Mouse (Mus musculus): ENCODE results near the gene Ncapd3. TPM values are rescaled to one million over a fixed set of nuclear protein-coding genes. Genes with fewer than 3 reads are reported as not detected.
A peak's percentile ranks its signal among the peaks of the same experiment; 100 is the strongest.

Gene Ncapd3
- total RNA-seq, 4 experiments from 2014 or later = 9.1 to 10.6 (median 10.3) TPM

GRCm38 (mm10) chr9:27043892-27044291, 13.9 kb downstream of the Ncapd3 start:
- no peak for DNase-seq (ENCODE audit: low spot score)

DNA sequence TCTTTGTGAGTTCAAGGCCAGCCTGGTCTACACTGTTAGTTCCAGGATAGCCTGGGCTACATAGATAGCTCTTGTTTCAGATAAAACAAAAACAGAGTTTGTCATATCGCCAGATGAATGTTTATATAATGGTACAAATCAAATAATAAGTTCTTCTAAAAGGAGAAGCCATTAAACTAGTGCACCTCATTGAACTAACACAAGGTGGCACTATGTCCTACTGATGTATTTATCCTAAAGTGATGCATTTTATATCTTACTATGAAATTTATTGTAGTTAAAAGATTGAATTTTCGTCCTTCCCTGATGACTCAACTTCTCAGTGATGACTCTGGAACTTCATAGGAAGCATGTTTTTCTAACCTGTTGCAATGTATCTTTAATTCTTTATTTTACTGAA, 19.5 kb downstream of the Ncapd3 start:
- no peak for DNase-seq (ENCODE audit: low spot score)

DNA sequence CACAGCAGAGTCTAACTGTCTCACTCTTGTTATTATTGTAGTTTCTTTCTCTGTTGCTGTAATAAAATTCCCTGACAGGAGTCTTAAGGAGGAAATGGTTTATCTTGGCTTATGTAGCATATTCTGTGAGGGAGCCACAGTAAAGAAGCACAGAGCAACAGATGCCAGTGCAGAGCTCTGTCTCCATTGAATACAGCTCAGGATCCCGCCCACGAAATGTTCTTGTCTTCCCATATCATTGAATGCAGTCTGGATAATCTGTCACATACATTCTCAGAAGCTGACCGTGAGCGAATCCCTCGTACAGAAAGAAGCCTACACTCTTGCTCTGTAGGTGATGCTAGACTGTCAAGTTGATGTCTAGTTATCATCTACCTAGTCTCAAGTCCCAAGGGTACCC, 28.4 kb downstream of the Ncapd3 start:
- no peak for DNase-seq (ENCODE audit: low spot score)

DNA sequence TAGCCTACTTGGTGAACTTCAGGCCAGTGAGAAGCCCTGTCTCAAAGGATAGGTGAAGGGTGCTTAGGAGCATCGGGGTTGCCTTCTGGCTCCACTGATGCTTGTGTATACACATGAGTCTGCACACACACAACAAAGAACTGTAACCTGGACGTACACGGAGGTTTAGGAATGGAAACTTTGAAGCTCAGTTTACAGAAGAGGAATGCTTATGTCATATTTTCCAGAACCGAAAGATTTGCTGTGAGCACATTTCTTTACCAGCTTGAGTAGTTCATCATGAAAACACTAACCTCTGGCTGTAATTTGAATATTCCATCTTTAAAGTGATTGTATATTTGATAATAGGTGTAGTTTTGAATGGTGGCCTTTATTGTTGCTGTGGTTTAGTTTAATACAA, 40.9 kb downstream of the Ncapd3 start:
- no peak for DNase-seq (ENCODE audit: low spot score)

GRCm38 (mm10) chr9:27074677-27075076, 44.7 kb downstream of the Ncapd3 start:
- no peak for DNase-seq (ENCODE audit: low spot score)

- no peak for DNase-seq (ENCODE audit: low spot score)
Observed at GRCm38 (mm10) chr9:27075812-27076211, 45.8 kb downstream of the Ncapd3 start.

GRCm38 (mm10) chr9:27086256-27086655, 56.3 kb downstream of the Ncapd3 start:
- DNase-seq (ENCODE audit: low spot score) = no peak

GRCm38 (mm10) chr9:27087402-27087801, 57.4 kb downstream of the Ncapd3 start:
- DNase-seq (ENCODE audit: low spot score) = no peak

- no peak for DNase-seq (ENCODE audit: low spot score)
Observed at GRCm38 (mm10) chr9:27090134-27090533, 60.2 kb downstream of the Ncapd3 start.

DNA sequence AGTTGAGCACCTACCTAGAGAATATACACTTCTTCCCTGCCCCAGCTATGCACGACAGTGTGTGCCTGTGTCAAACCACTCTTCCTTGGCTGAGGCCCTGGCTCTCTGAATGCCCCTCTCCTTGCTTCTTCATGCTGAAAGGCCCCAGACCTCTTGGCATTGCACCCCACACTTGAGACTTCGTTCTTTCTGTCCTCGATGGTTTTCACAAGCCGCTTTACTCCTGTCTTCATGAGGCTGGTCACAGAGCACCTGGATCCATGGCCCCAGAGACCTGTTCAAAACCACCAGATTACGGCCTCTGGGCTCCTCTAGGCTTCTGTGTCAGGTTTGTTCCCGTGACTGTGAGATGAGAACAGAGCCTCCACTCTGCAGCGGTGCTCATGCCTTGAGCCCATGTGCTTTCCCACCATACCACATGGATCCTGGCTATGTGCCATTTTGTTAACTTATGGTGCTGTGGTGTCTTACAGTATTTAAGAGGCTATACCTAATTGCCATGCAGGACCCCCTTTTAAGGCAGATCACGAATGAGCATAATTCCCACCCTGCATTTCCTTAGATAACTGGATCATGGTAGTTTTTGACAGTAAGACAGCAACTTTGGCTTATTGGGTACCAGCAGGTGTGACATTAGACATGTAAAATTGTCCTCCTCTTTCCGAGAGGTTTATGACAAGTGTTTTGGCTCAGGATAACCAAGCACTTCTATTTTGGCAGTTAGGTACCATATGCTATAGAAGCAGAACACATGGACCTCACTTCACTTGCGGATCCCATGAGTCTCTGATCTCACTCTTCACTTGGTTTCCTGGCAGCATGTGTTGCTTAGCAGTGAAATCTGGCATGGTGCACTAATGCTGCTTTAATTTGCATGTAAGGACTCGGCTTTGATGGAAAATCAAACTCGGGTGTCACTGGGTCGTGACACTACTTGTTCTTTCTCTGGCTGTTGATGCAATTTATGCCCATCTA, 61.1 kb downstream of the Ncapd3 start:
- no peak for DNase-seq (ENCODE audit: low spot score)

DNA sequence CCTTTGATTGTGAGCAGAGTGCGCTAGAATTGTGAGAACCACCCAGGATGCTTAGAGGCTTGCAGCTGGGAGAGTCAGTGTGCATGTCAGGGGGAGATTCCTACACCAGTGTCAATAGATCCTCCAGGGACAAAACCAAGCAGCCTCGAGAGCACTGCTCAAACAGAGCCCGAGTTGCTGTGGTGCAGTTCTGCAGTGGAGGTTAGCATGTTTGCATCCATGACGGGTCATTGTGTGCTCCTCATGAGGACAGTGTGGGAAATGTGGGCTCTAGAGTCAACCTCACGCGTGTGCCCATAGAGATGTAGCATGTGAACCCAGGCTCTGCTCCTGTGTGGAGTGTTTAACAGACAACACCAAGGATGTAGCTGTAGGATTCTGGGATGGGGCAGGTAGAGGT, 62.9 kb downstream of the Ncapd3 start:
- no peak for DNase-seq (ENCODE audit: low spot score)

DNA sequence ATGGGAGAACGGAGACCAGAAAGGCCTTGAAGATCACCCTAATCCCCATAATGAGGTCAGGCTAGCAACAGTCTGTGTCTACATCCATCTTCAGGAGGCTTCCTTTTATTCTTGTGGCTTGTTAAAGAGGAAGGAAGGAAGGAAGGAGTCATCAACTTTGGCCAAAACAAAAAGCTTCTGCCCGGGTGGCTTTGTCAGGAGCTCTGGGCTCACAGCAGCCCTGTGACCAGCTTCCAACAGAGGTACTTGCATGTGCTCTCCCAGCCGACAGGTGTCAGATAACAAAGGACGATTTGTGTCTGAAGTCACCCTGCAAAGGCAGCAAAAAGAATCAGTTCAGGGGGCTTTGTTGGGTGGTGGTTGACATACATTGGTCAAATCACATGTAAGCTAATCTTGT, 68.1 kb downstream of the Ncapd3 start:
- DNase-seq (ENCODE audit: low spot score) = peak; percentile 38

DNA sequence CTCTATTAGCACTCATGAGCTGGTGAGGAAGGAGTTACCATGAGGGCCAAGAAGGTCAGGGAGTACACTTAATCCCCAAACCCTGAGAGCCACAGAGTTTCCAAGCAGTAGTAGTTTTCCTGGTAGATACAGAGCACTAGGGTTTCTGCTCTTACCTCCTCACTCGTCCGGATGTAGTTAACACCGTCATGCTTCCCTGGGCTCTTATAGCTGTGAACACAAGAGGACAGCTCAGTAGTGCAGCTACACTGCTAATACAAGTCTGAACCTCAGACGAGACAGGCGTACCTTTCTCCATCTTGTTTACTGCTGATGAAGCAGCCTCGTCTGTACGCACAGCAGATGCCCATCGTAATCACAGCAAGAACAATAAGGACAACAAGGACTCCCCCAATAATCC, 68.6 kb downstream of the Ncapd3 start:
- no peak for DNase-seq (ENCODE audit: low spot score)

- no peak for DNase-seq (ENCODE audit: low spot score)
Observed at GRCm38 (mm10) chr9:27099474-27099873, 69.5 kb downstream of the Ncapd3 start.

DNA sequence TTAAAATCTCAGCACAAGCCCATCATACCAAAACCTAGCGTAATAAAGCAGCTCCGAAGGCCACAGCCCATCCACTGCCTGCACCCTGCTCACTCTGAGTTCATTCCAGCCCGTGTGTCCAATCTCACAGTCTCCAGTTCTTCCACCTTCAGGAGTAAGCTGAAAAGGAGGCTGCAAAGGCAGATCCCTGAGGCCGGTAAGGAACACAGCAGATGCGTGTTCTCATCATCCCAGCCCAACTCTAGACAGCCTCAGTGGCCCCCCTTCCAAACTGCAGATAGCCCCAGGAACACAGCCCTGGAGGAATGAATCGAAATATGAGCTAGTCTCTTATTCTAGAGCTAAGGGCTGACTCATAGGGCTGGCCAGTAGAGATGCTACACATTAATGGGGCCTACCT, 71.5 kb downstream of the Ncapd3 start:
- DNase-seq (ENCODE audit: low spot score) = no peak

DNA sequence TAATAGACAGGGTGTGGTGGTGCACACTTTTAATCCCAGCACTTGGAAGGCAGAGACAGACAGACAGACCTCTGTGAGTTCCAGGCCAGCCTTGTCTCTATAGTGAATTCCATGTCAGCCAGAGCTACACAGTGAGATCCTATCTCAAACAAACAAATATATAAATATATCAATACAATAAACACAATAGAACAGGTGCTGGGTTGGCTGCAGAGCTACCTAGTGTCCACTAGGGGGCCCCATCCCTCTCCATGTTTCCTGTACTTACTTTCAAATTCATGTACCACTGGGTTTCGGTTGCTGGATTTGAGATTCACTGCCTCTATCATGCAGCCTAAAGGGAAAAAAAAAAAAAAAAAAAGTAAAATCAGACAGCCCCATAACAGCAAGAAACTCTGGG, 76.1 kb downstream of the Ncapd3 start:
- peak; percentile 56 for DNase-seq (ENCODE audit: low spot score)

DNA sequence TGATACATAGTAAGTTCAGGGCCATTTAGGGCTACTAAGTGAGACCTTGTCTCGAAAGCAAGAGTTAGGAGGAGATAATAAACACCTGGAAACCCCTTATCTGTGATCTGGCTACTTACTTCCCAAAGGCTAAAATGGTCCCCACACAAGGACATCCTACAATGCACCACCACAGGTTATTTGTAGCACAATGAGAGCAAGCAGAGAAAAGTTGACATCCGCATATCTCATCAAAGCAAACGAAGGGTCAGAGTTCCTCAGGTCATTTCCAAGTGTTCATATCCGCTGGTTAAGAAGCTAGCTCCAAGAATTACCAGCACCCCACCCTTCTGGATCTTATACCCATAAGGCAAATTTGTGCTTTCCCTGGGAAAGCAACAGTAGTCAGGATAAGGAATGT, 78.5 kb downstream of the Ncapd3 start:
- peak; percentile 64 for DNase-seq (ENCODE audit: low spot score)

GRCm38 (mm10) chr9:27109533-27110514, 79.8 kb downstream of the Ncapd3 start:
- peak; percentile 90 for DNase-seq (ENCODE audit: low spot score)

DNA sequence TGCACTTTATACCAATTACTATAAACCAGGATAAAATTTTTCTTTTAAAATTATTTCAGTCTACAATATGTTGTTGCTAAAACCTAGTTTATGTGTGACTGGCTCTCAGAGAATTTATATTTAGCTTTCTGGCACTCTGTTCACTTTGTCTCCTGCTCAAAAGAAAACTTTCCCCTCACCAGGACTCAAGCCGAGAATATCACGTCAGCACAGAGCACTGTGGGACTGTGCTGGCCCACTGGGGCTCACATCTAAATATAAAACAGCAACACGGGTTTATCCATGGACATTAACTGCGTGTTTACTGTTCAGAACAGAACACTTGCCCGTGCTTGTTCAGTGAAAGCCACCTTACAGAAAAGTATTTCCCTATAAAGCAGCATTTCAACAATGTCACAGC, 80.7 kb downstream of the Ncapd3 start:
- peak; percentile 70 for DNase-seq (ENCODE audit: low spot score)

DNA sequence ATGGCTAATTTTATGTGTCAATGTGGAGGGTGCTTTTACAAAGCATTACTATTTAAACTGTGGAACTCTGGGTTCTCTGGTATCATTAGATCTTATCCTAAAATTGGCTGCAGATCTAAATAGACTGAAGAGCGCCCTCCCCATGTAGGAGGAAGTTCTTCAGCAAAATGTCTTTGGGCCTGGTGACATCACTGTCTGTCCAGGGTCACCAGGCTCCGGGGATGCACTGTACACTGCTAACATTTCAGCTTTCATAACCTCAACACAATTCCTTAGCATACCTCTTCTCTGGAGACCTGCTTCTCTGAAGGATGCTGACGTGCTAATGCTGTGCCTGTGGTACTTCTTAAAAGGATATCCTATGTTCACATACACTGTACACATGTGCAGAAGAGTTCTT, 81.8 kb downstream of the Ncapd3 start:
- DNase-seq (ENCODE audit: low spot score) = no peak

- DNase-seq (ENCODE audit: low spot score) = no peak
Observed at GRCm38 (mm10) chr9:27121254-27121653, 91.3 kb downstream of the Ncapd3 start.

DNA sequence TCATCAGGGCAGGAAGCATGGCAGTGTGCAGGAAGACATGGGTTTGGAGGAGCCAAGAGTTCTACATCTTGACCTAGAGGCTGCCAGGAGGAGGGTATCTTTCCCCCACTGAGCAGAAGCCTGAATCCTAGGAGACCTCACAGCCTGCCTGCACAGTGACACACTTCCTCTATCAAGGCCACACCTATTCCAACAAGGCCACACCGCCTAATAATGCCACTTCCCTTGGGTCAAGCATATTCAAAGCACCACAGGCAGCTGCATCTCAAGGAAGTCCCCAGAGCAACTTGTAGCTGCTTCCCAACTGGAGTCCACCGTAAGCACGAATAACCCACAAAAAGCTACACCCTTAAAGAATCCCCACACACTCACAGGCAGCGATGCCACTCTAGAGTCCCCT, 92.1 kb downstream of the Ncapd3 start:
- DNase-seq (ENCODE audit: low spot score) = no peak

All from heart, adult 8-10 months (tissue).